Mouse (Mus musculus): ENCODE results near the gene Abca2.

DNA sequence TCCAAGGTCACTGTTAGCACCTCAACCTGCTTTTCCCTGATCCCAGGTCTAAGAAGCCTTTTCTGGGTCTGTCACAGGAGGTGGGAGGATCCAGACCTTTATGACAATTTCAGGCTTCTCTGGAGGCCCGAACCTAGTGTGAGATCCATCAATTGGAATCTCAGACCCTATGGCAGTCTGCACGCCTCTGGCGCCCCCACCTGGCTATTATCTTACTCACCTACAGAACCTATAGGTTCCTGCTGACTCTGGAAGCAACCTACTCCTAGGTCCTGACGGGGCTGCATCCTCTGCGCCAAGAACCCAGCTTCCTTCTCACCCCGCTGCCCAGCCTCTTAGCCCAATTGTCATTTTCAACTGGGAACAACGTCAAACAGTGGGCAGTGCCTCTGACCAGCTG is 54.5 kb downstream of the Abca2 start:
- TF ChIP-seq CTCF (IDR thresholded peaks at IDR 0.05; ENCODE audit: insufficient read depth, low read depth, low read length) (no peak), POLR2A (IDR thresholded peaks at IDR 0.05; ENCODE audit: insufficient read depth, low read depth, low read length) (no peak)

All from olfactory bulb, adult 2 months (tissue).